Mouse (Mus musculus) embryonic facial prominence, embryonic 10.5 days (tissue): Measurements from ENCODE around the gene Scgb3a1. TPM values are rescaled to one million over a fixed set of nuclear protein-coding genes. Genes with fewer than 3 reads are reported as not detected.

Experiments used
- DNase-seq: peaks from one replicate; pipeline ENCODE4 v3.0.0-alpha.2; 2017; ENCODE audit warnings: low spot score
- H3K27ac ChIP-seq: fragments of 300-500 bp; sonication (generic); replicated peaks from 2 replicates; pipeline ENCODE4 v1.5.1; 2016; ENCODE audit warnings: mild to moderate bottlenecking
- H3K27me3 ChIP-seq: fragments of 300-500 bp; sonication (generic); replicated peaks from 2 replicates; pipeline ENCODE4 v1.6.1; 2016; ENCODE audit warnings: low read depth, mild to moderate bottlenecking; ENCODE audit not compliant: poor library complexity, severe bottlenecking
- H3K36me3 ChIP-seq: fragments of 300-500 bp; sonication (generic); replicated peaks from 2 replicates; pipeline ENCODE4 v1.6.1; 2016; ENCODE audit warnings: mild to moderate bottlenecking, moderate library complexity
- H3K4me1 ChIP-seq: fragments of 300-500 bp; sonication (generic); 2 replicates; pipeline ENCODE4 v1.6.1; 2016
- H3K4me3 ChIP-seq: fragments of 300-500 bp; sonication (generic); 2 replicates; pipeline ENCODE4 v1.5.1; 2016; ENCODE audit warnings: mild to moderate bottlenecking, moderate library complexity
- H3K9me3 ChIP-seq: fragments of 300-500 bp; sonication (generic); 2 replicates; pipeline ENCODE4 v1.6.1; 2016; ENCODE audit warnings: mild to moderate bottlenecking
- WGBS: fragments of 180-500 bp; shearing (Covaris S2); methylation state at CpG from one replicate; pipeline ENCODE4 v1.1.7; 2016; 5-methylcytosine and 5-hydroxymethylcytosine counted together
- polyA plus RNA-seq: library from polyadenylated mRNA; unstranded; fragments of >200 nt; fragmentation: Nextera tagmentation; extraction: Ambion mirVana; gene quantifications from 2 replicates; pipeline ENCODE4 v1.2.1, GENCODE M21; 2016

Scgb3a1 gene
- polyA plus RNA-seq, 1 experiment from 2014 or later: not detected

GRCm38 (mm10) chr11:49650113-49650993 is 13.1 kb upstream of the Scgb3a1 start:
- no peak overlapping the region for H3K4me3 ChIP-seq
- H3K36me3 ChIP-seq: no peaks in the 10 kb centered on the region
- no peak overlapping the region for H3K27ac ChIP-seq
- peak; percentile 54 for DNase-seq
- whole genome bisulfite sequencing: 55% methylated on average over 18 of the region's 18 CpGs
- H3K4me1 ChIP-seq: peaks cover 18% of the 10 kb centered on the region
- H3K27me3 ChIP-seq: no peaks in the 10 kb centered on the region
- no peaks in the 10 kb centered on the region for H3K9me3 ChIP-seq

GRCm38 (mm10) chr11:49650994-49651761 is 12.2 kb upstream of the Scgb3a1 start:
- no peaks in the 10 kb centered on the region for H3K27me3 ChIP-seq
- WGBS: 78% methylated on average over 16 of the region's 16 CpGs
- H3K27ac ChIP-seq: 0 out of 2 replicates have a peak overlapping the region, but pooled peaks have one; percentile 24
- no peaks in the 10 kb centered on the region for H3K36me3 ChIP-seq
- H3K4me3 ChIP-seq: no peak overlapping the region
- H3K4me1 ChIP-seq: peaks cover 18% of the 10 kb centered on the region
- H3K9me3 ChIP-seq: no peaks in the 10 kb centered on the region
- no peak for DNase-seq

- Histone ChIP-seq H3K36me3 (no peaks in the 10 kb centered on the region), H3K27me3 (no peaks in the 10 kb centered on the region), H3K27ac (no peak overlapping the region), H3K4me1 (peaks cover 18% of the 10 kb centered on the region), H3K9me3 (no peaks in the 10 kb centered on the region), H3K4me3 (no peak overlapping the region)
- DNase-seq: no peak
- 86% methylated on average over 10 of the region's 10 CpGs for WGBS
Observed at GRCm38 (mm10) chr11:49651762-49652322, 11.6 kb upstream of the Scgb3a1 start.

GRCm38 (mm10) chr11:49652401-49653078 is 10.9 kb upstream of the Scgb3a1 start:
- peak; percentile 89 for DNase-seq
- 27% methylated on average over 19 of the region's 19 CpGs for WGBS
- Histone ChIP-seq H3K36me3 (no peaks in the 10 kb centered on the region), H3K4me1 (peaks cover 18% of the 10 kb centered on the region), H3K9me3 (no peaks in the 10 kb centered on the region), H3K27ac (no peak overlapping the region), H3K27me3 (no peaks in the 10 kb centered on the region), H3K4me3 (peak overlapping the region; percentile 36)

- Histone ChIP-seq H3K27me3 (no peaks in the 10 kb centered on the region), H3K27ac (no peak overlapping the region), H3K9me3 (no peaks in the 10 kb centered on the region), H3K36me3 (no peaks in the 10 kb centered on the region), H3K4me3 (peak overlapping the region; percentile 36), H3K4me1 (peaks cover 18% of the 10 kb centered on the region)
- WGBS: 46% methylated on average over 11 of the region's 11 CpGs
- peak; percentile 35 for DNase-seq
Observed at GRCm38 (mm10) chr11:49653079-49653408, 10.4 kb upstream of the Scgb3a1 start.

- WGBS: 85% methylated on average over 5 of the region's 5 CpGs
- Histone ChIP-seq H3K9me3 (no peaks in the 10 kb centered on the region), H3K4me3 (no peak overlapping the region), H3K27ac (no peak overlapping the region), H3K4me1 (peaks cover 18% of the 10 kb centered on the region), H3K27me3 (no peaks in the 10 kb centered on the region), H3K36me3 (no peaks in the 10 kb centered on the region)
- no peak for DNase-seq
Observed at GRCm38 (mm10) chr11:49654651-49655050, 8.8 kb upstream of the Scgb3a1 start.

- Histone ChIP-seq H3K9me3 (no peaks in the 10 kb centered on the region), H3K4me3 (no peak overlapping the region), H3K27me3 (no peaks in the 10 kb centered on the region), H3K27ac (no peak overlapping the region), H3K4me1 (peaks cover 17% of the 10 kb centered on the region), H3K36me3 (no peaks in the 10 kb centered on the region)
- DNase-seq: no peak
Observed at GRCm38 (mm10) chr11:49655501-49655900, 7.9 kb upstream of the Scgb3a1 start.

- Histone ChIP-seq H3K9me3 (no peaks in the 10 kb centered on the region), H3K36me3 (no peaks in the 10 kb centered on the region), H3K27ac (no peak overlapping the region), H3K27me3 (no peaks in the 10 kb centered on the region), H3K4me1 (peaks cover 2% of the 10 kb centered on the region), H3K4me3 (no peak overlapping the region)
- DNase-seq: no peak
- 86% methylated on average over 4 of the region's 4 CpGs for WGBS
Observed at GRCm38 (mm10) chr11:49658065-49658464, 5.3 kb upstream of the Scgb3a1 start.

GRCm38 (mm10) chr11:49658791-49659469 is 4.5 kb upstream of the Scgb3a1 start:
- Histone ChIP-seq H3K4me1 (no peaks in the 10 kb centered on the region), H3K4me3 (no peak overlapping the region), H3K9me3 (no peaks in the 10 kb centered on the region), H3K27me3 (no peaks in the 10 kb centered on the region), H3K27ac (no peak overlapping the region), H3K36me3 (no peaks in the 10 kb centered on the region)
- DNase-seq: no peak
- 67% methylated on average over 10 of the region's 10 CpGs for WGBS

GRCm38 (mm10) chr11:49659470-49659799 is 4.0 kb upstream of the Scgb3a1 start:
- H3K27ac ChIP-seq: no peak overlapping the region; the same call in 1 of the 2 replicates
- 74% methylated on average over 7 of the region's 7 CpGs for WGBS

GRCm38 (mm10) chr11:49662292-49662780 is 1.1 kb upstream of the Scgb3a1 start:
- DNase-seq: no peak
- no peaks in the 10 kb centered on the region for H3K4me1 ChIP-seq
- H3K36me3 ChIP-seq: 0 out of 2 replicates have a peak, but pooled peaks cover 3% of the 10 kb centered on the region
- no peak overlapping the region for H3K27ac ChIP-seq
- 57% methylated on average over 15 of the region's 15 CpGs for WGBS
- no peaks in the 10 kb centered on the region for H3K27me3 ChIP-seq
- no peaks in the 10 kb centered on the region for H3K9me3 ChIP-seq
- no peak overlapping the region for H3K4me3 ChIP-seq

More at GRCm38 (mm10) chr11:49659470-49659799, 4.0 kb upstream of the Scgb3a1 start:
- H3K36me3 ChIP-seq: 0 out of 2 replicates have a peak, but pooled peaks cover 3% of the 10 kb centered on the region
- no peaks in the 10 kb centered on the region for H3K4me1 ChIP-seq
- DNase-seq: no peak
- no peak overlapping the region for H3K4me3 ChIP-seq
- no peaks in the 10 kb centered on the region for H3K9me3 ChIP-seq
- H3K27me3 ChIP-seq: no peaks in the 10 kb centered on the region
